Mouse (Mus musculus) left cerebral cortex, postnatal 4 days (tissue): Measurements from ENCODE around the gene 9330182L06Rik. TPM values are rescaled to one million over a fixed set of nuclear protein-coding genes. Genes with fewer than 3 reads are reported as not detected.

ENCODE experiments used
- DNase-seq: peaks from one replicate; pipeline ENCODE4 v3.0.0-alpha.2; 2022
- intact Hi-C: fragments of 180-260 bp; cut with DNase I; formaldehyde crosslinking; loops from one replicate; pipeline ENCODE4 v1.15.1; 2025
- microRNA-seq: library from miRNA; unstranded; fragments of <30 nt; microRNA quantifications from one replicate; pipeline ENCODE4 v1.2.0, GENCODE M21; 2022
- total RNA-seq, 2 experiments: library from RNA; stranded (reverse); gene quantifications; 2 replicates each; pipeline ENCODE4 v1.2.3; 2021

Gene 9330182L06Rik
- total RNA-seq, 2 experiments from 2014 or later, result 44.3 to 45.1 TPM

DNA sequence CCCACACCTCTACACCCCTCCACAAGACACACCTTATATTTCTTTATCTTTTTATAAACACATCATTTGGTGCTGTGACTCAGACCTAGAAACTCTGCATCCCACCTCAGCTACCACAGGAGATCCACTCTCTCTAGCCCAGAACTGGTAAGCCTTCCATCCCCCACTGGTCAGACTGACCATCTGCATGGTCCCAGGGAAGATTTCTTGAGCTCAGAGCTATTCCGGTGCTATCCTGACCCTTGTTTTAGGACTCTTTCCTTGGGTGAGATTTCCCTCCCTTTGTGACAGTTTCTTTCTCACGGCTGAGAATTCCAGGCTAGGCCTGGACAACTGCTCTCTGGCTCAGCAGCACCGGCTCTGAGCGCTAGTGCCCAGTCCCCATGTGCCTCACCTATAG lies 231.3 kb downstream of the 9330182L06Rik start:
- DNase-seq, result no peak
- intact Hi-C loops, result no loop called here

DNA sequence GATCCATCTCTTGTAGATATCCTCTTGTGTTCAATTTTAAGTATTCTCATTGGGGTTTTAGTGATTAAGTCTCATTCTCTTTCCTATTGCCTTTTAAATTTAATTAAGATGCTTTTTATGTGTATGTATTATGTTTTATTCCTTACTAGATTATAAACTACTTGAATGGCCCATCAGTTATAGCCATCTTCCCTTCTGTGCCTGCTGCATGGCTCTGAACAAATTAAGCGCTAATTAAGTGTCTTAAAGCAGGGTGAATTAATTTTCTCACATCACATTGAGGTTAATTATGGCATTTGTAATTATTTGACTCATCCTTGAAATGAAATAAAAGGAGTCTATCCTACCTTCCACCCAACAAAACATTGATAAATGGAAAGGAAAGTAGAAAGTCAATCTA lies 245.1 kb downstream of the 9330182L06Rik start:
- no peak for DNase-seq
- intact Hi-C loops, result no loop called here

DNA sequence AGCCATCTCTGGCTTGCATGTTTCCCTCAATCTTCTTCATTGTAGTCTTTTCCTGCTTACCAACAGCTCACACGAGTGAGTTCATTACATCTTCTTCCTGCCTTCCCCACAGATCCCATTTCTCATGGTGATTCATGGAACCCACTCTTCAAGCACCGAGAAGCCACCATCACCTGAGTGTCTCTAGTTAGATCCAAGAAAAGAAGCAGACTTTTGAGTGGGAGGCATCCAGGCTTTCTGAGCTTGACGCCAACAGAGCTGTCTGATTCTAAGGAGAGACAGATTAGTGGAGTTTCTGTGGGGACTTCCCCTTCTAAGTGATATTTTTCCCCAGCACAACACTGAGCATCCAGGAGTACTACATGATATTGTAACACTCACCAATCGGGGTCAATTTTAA lies 259.6 kb downstream of the 9330182L06Rik start:
- DNase-seq, result no peak
- intact Hi-C loops, result no loop called here

Small RNA genes within 50 kb of the gene (microRNA-seq; reads per million reads assigned to microRNA genes)
- gene Mir879, result 5.4 reads per million, percentile 13 among the genes with 10 or more reads in this experiment

Other genes with a start within 250 kb of the 9330182L06Rik start
- 1 to 10 TPM; 3.5 to 3.9 TPM for gene Tmem243, start 165.4 kb upstream of the 9330182L06Rik start, total RNA-seq
- gene Dmtf1, start 104.3 kb upstream of the 9330182L06Rik start, total RNA-seq, result 10 to 100 TPM; 52.7 to 58.7 TPM